In genomic region chr10:45398211-45398610, GRCm38 (mm10) we compare ENCODE assay signal across 19 mouse cellular contexts.
DNase-seq lines count a peak whose midpoint lies in the region; TF ChIP-seq lines count a peak whose summit lies in the region.
"Had no signal": no experiment of that assay in that cellular context is flagged by ENCODE, and none has a peak within 500 bp of the region (broad histone marks: within the 10 kb centered on the region; RNA-seq: fewer than 3 reads in every experiment).

No protein-coding gene starts in this region.

- peak overlapping the region; percentile 76 for H3K27ac ChIP-seq in embryonic fibroblast, embryonic 13.5 days (ENCODE audit: insufficient read depth, low read length)
- H3K27ac ChIP-seq: embryonic facial prominence, embryonic 13.5 days; embryonic facial prominence, embryonic 15.5 days; forebrain, embryonic 13.5 days; forebrain, embryonic 15.5 days had no signal

- TF ChIP-seq CTCF in embryonic fibroblast, embryonic 13.5 days (IDR thresholded peaks at IDR 0.05; ENCODE audit: borderline replicate concordance, insufficient read depth, low read length), result no peak

- peak; percentile 84 for DNase-seq in 3T3-L1 (ENCODE audit: low read depth, low spot score)
- peak; percentile 83 for DNase-seq in Muller cell, postnatal 12 days (ENCODE audit: inconsistent ontology term)
- no peak for DNase-seq in heart, postnatal 25 days (ENCODE audit: low spot score)
- DNase-seq in adrenal gland, postnatal 14 days, result no peak
- DNase-seq: adrenal gland, adult 8-10 months; adrenal gland, postnatal 36 days; B cell, adult 2 months; cerebellum, adult 18-20 months; cerebellum, adult 8-10 months; cerebellum, adult 9-11 months; cerebellum, postnatal 14 days; cerebellum, postnatal 36 days; embryo, embryonic 11 days; forebrain, postnatal 0 days had no signal

- no peak for TF ChIP-seq POLR2A in embryonic fibroblast, embryonic 13.5 days (IDR thresholded peaks at IDR 0.05; ENCODE audit: low read depth, low read length)

- H3K4me3 ChIP-seq in embryonic fibroblast, embryonic 13.5 days (ENCODE audit: insufficient read depth, low read length), result no peak overlapping the region
- H3K4me3 ChIP-seq: embryonic facial prominence, embryonic 13.5 days; embryonic facial prominence, embryonic 15.5 days; forebrain, embryonic 13.5 days; forebrain, embryonic 15.5 days had no signal

- intact Hi-C loops in heart, postnatal 25 days (cut with DNase I), result no loop called here

- H3K4me1 ChIP-seq in embryonic fibroblast, embryonic 13.5 days (ENCODE audit: control insufficient read depth, insufficient read depth, low read length), result no peaks in the 10 kb centered on the region; the same call in 1 of the 2 replicates
- H3K4me1 ChIP-seq: embryonic facial prominence, embryonic 13.5 days; embryonic facial prominence, embryonic 15.5 days; forebrain, embryonic 13.5 days; forebrain, embryonic 15.5 days had no signal

Comparison
In these comparisons a context has a peak if more than half of its experiments do, and no peak if none do; other contexts are left out.
1. DNase-seq: peak in 3T3-L1 (single experiment) and Muller cell, postnatal 12 days (single experiment); none in heart, postnatal 25 days (single experiment) and adrenal gland, postnatal 14 days (single experiment).